Mouse (Mus musculus) erythroblast, embryonic 14.5 days (primary cell): ENCODE measurements around the gene Hist1h4j.

Experiments
- GATA1 ChIP-seq: IDR thresholded peaks from 2 replicates; pipeline ENCODE4 v1.6.1; 2012; ENCODE audit warnings: low read length, inconsistent platforms, mixed read lengths
- TAL1 ChIP-seq: IDR thresholded peaks from 3 replicates; pipeline ENCODE4 v1.6.1; 2012; ENCODE audit warnings: low read length, inconsistent platforms, mixed read lengths

DNA sequence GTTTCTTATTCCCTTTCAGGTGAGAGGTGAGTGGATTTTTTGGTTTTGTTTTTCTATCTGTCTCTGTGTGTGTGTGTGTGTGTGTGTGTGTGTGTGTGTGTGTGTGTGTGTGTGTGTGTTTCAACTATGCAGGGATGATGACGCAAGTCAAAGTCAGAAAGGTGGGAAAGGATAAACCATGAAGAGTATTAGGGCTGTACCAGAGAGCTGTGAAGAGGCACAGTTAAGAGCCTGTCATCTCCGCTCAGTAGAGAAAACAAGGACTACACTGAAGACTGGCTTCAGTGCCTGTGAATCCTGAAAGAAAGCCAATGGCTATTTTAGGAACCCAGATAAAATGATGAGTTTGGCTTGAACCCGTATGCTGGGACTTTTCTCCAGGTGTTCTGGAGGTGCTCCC is 17.0 kb downstream of the Hist1h4j start:
- TF ChIP-seq GATA1 (no peak), TAL1 (no peak)
